ENCODE assay signal across 8 mouse cellular contexts in the genomic region with DNA sequence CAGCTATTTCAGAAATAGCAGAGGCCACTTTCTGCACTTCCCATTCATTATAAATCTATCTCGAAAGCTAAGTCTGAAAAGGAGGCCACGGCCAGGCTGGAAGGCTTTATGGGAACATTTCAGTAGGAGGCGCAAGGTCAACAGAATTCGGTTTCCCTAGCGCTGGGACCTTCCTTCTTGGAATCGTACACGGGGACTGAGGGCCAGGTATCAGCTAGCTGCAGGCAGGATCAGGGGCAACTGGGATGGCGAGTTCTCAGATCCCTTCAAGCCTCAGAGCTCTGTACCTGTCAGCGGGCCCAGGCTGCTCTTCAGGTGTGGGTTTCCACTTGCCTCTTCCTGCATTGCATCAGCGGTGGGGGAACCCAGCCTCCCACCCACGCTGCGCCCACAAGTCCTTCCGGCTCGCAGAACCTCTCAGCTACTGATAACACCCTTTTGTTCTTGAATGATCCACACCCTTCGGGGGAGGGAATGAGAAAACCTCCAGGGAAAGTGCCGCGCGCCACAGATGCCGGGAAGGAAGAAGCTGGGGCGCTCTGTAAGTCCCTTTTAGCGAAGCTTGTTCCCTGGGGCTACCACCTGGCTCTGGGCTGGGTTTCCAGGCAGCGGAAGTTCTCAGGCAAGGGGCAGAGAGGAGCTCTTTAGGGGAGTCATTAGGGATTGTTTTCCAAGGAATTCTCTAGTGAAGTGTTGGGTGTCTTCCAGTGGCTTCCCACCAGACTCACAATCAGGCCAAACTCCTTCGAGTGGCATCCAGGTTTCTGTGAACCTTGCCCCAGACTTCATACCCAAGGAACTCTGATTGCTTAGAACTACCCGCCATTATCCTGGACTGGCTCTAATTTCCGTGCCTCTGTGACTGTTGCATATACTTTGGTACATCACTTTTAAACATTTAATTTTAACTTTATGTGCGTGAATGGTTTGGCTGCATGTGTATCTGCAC. TPM values are rescaled to one million over a fixed set of nuclear protein-coding genes. Genes with fewer than 3 reads are reported as not detected.
DNase-seq lines count a peak whose midpoint lies in the region; ATAC-seq and TF ChIP-seq lines count a peak whose summit lies in the region.

A gene (plus strand): TSS at position 455 of the 949 bp plus-strand sequence.

- H3K4me2 ChIP-seq in embryonic facial prominence, embryonic 12.5 days (replicated peaks) = peak within 1 kb of the TSS; percentile 69
- H3K4me2 ChIP-seq in stomach, embryonic 15.5 days = peak within 1 kb of the TSS; percentile 53

- no peaks in the 10 kb centered on the region for H3K79me2 ChIP-seq in C2C12 (ENCODE audit: control insufficient read depth, insufficient read depth)
- no peaks in the 10 kb centered on the region for H3K79me2 ChIP-seq in liver, adult 2 months (ENCODE audit: control insufficient read depth, insufficient read depth, low read length)

- no peaks in the 10 kb centered on the region for H3K79me3 ChIP-seq in C2C12 (ENCODE audit: low read depth)

- H3ac ChIP-seq in C2C12 (ENCODE audit: control insufficient read depth, insufficient read length, low read depth) = no peak within 1 kb of the TSS

- no peaks in the 10 kb centered on the region for H3K36me3 ChIP-seq in C2C12 (ENCODE audit: control insufficient read depth, insufficient read depth)
- no peaks in the 10 kb centered on the region for H3K36me3 ChIP-seq in embryonic facial prominence, embryonic 12.5 days
- H3K36me3 ChIP-seq in liver, adult 2 months (ENCODE audit: control insufficient read depth, insufficient read depth, low read length) = no peaks in the 10 kb centered on the region
- no peaks in the 10 kb centered on the region for H3K36me3 ChIP-seq in stomach, embryonic 15.5 days

- TF ChIP-seq CTCF in C2C12 (IDR thresholded peaks at IDR 0.05; ENCODE audit: control insufficient read depth, insufficient read depth, insufficient read length) = no peak
- no peak for TF ChIP-seq CTCF in liver, adult 2 months (IDR thresholded peaks at IDR 0.05; ENCODE audit: low read depth, low read length)

- H3K27me3 ChIP-seq in C2C12 (ENCODE audit: control insufficient read depth, insufficient read depth, insufficient read length) = no peaks in the 10 kb centered on the region
- no peaks in the 10 kb centered on the region for H3K27me3 ChIP-seq in embryonic facial prominence, embryonic 12.5 days
- H3K27me3 ChIP-seq in liver, adult 2 months (ENCODE audit: control insufficient read depth, insufficient read depth, low read length) = no peaks in the 10 kb centered on the region
- no peaks in the 10 kb centered on the region for H3K27me3 ChIP-seq in stomach, embryonic 15.5 days (replicated peaks)

- H3K4me3 ChIP-seq in C2C12 (ENCODE audit: insufficient read depth, poor library complexity, severe bottlenecking) = no peak within 1 kb of the TSS
- peak within 1 kb of the TSS; percentile 35 for H3K4me3 ChIP-seq in embryonic facial prominence, embryonic 12.5 days
- peak within 1 kb of the TSS; percentile 30; the same call in 1 of the 2 replicates for H3K4me3 ChIP-seq in liver, adult 2 months (ENCODE audit: insufficient read depth, low read depth, low read length)
- H3K4me3 ChIP-seq in stomach, embryonic 15.5 days (replicated peaks) = peak within 1 kb of the TSS; percentile 31

- peak within 1 kb of the TSS; percentile 49 for H3K9ac ChIP-seq in embryonic facial prominence, embryonic 12.5 days
- peak within 1 kb of the TSS; percentile 17; the same call in 1 of the 2 replicates for H3K9ac ChIP-seq in liver, adult 2 months (ENCODE audit: low read depth, low read length)
- H3K9ac ChIP-seq in stomach, embryonic 15.5 days = peak within 1 kb of the TSS; percentile 0; the same call in 1 of the 2 replicates

- H3K9me3 ChIP-seq in embryonic facial prominence, embryonic 12.5 days = no peaks in the 10 kb centered on the region
- no peaks in the 10 kb centered on the region for H3K9me3 ChIP-seq in stomach, embryonic 15.5 days

- H3K4me1 ChIP-seq in embryonic facial prominence, embryonic 12.5 days = peaks cover 4% of the 10 kb centered on the region; the same call in 1 of the 2 replicates
- H3K4me1 ChIP-seq in liver, adult 2 months (ENCODE audit: control insufficient read depth, insufficient read depth, low read length) = no peaks in the 10 kb centered on the region
- peaks cover 6% of the 10 kb centered on the region; the same call in 1 of the 2 replicates for H3K4me1 ChIP-seq in stomach, embryonic 15.5 days

- H3K27ac ChIP-seq in embryonic facial prominence, embryonic 12.5 days = no peak within 1 kb of the TSS; the same call in 1 of the 2 replicates
- H3K27ac ChIP-seq in liver, adult 2 months (replicated peaks; ENCODE audit: insufficient read depth, low read depth, low read length) = no peak within 1 kb of the TSS
- H3K27ac ChIP-seq in stomach, embryonic 15.5 days = peak within 1 kb of the TSS; percentile 83

- DNase-seq in adrenal gland, postnatal 10 days = peak; percentile 68
- peak; percentile 49 for DNase-seq in heart, adult 8-10 months (ENCODE audit: low spot score)
- DNase-seq in kidney, adult 9 months = peak; percentile 29
- no peak for DNase-seq in liver, adult 2 months (ENCODE audit: extremely low read depth, low read depth, low spot score)

- no peak for ATAC-seq in embryonic facial prominence, embryonic 12.5 days (ENCODE audit: insufficient number of reproducible peaks, insufficient read depth, low FRiP score, low TSS enrichment)
- ATAC-seq in monocyte, adult 5-6 weeks (replicated peaks; ENCODE audit: insufficient number of reproducible peaks, low FRiP score, low TSS enrichment, poor library complexity, severe bottlenecking) = peak; percentile 40; the same call in 1 of the 2 replicates
- peak; percentile 79 for ATAC-seq in stomach, embryonic 15.5 days (ENCODE audit: insufficient read depth, low FRiP score, low read depth)

- TF ChIP-seq POLR2A in liver, adult 2 months (IDR thresholded peaks at IDR 0.05; ENCODE audit: extremely low read depth, insufficient read depth, low read length) = no peak

- 8% methylated on average over 26 of the region's 26 CpGs for WGBS in embryonic facial prominence, embryonic 12.5 days
- 19% methylated on average over 26 of the region's 26 CpGs for WGBS in liver, adult 2 months
- 7% methylated on average over 26 of the region's 26 CpGs for WGBS in stomach, embryonic 15.5 days

TF ChIP-seq in C2C12, 6 proteins besides CTCF, POLR2A, EP300 and RAD21:
- TF ChIP-seq FOSL1 (IDR thresholded peaks at IDR 0.05; ENCODE audit: insufficient read depth, low read length, poor library complexity, severe bottlenecking) (no peak), MYOD1 (IDR thresholded peaks at IDR 0.05; ENCODE audit: control insufficient read depth, insufficient read length, low read depth) (no peak), USF1 (IDR thresholded peaks at IDR 0.05; ENCODE audit: low read depth) (no peak), CEBPB (IDR thresholded peaks at IDR 0.05; ENCODE audit: low read depth) (no peak), MAX (IDR thresholded peaks at IDR 0.05) (no peak), MYOG (IDR thresholded peaks at IDR 0.05; ENCODE audit: control insufficient read depth, extremely low read depth, insufficient read length) (no peak)

RNA-seq across cellular contexts. Expression of the gene that starts here (rescaled TPM):
- polyA plus RNA-seq in C2C12 (2012; fragmentation: generic; extraction: Trizol) = 228 TPM
- total RNA-seq in adrenal gland, postnatal 10 days (2021) = 100 to 1,000 TPM; 282 to 285 TPM
- 230 and 251 TPM in 2 replicates for polyA plus RNA-seq in embryonic facial prominence, embryonic 12.5 days (2016; fragmentation: Nextera tagmentation; extraction: Ambion mirVana)
- 100 to 1,000 TPM; 306 to 352 (median 322) TPM for total RNA-seq in heart, adult 8-10 months (2022)
- total RNA-seq in liver, adult 2 months (2014; rRNA removed) = 60.8 and 65.1 TPM in 2 replicates
- polyA plus RNA-seq in liver, adult 2 months (2012; rRNA removed) = 8.6 and 11.5 TPM in 2 replicates
- total RNA-seq in monocyte, adult 5-6 weeks (2017) = 184 to 237 TPM (median 196 TPM) in 3 replicates
- 309 and 347 TPM in 2 replicates for polyA plus RNA-seq in stomach, embryonic 15.5 days (2015; fragmentation: Nextera tagmentation; extraction: Ambion mirVana)

Comparison
In these comparisons a context has a peak if more than half of its experiments do, and no peak if none do; other contexts are left out.
1. RNA of the gene that starts here (polyA plus RNA-seq): 309 to 347 TPM in stomach, embryonic 15.5 days, 230 to 251 TPM in embryonic facial prominence, embryonic 12.5 days and 228 TPM in C2C12 (single experiment); 8.6 to 11.5 TPM in liver, adult 2 months; every median in the first group is over 10 times any median in the second.
2. Peak in every context shown above with its lines, with median percentiles within 50 percentile points of each other: H3K9ac ChIP-seq.